Mouse (Mus musculus): ENCODE data around the gene Lrrc28. TPM values are rescaled to one million over a fixed set of nuclear protein-coding genes. Genes with fewer than 3 reads are reported as not detected.

Gene Lrrc28
- total and polyA plus RNA-seq, 3 experiments: 9.7 to 16.0 TPM; not detected in 1

DNA sequence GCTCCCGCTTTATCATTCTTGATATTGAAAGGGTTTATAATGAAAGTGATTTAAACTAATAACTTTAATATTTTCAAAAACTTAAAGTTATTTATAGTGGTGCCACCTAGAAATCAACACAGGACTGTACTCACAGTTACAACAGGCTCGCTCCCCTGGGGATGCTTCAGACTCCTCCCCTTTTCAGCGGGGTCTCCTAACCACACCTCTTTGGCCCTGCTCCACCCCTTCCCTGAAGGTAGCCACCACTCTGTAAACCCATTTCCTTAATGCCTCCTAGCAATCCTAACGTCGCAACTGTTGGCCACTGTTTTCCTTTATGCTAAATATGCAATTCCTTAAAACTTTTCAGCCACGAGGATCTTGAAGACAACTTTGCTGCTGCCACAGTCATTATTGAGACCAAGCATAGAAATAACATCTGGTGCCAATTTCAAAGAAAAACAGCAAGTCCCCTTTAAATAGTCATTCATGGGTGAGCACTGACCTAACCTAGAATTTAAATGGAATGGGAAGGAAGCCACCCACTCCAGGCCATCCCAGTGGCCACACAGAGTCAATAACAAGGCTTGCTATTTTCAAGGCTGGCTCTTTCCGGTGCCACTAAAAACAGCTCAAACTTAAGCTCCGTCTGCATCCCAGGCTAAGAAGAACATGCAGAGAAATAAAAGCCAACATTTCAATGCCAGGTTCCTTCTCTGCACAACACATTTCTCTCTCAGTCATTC is 78.4 kb downstream of the Lrrc28 start:
- no peak for TF ChIP-seq NELFE (IDR thresholded peaks at IDR 0.05; ENCODE audit: low read depth, low read length)
- TF ChIP-seq KAT2A (conservative IDR thresholded peaks at IDR 0.05; ENCODE audit: low read depth, low read length): no peak
- Histone ChIP-seq H3K4me1 (ENCODE audit: control insufficient read depth in 1 of 2, insufficient read depth in 2 of 2, low read length in 2 of 2) (no peaks in the 10 kb centered on the region), H3K27me3 (ENCODE audit: control insufficient read depth in 1 of 2, insufficient read depth in 2 of 2, low read length in 2 of 2) (no peaks in the 10 kb centered on the region), H3K4me3 (ENCODE audit: control insufficient read depth in 1 of 2, insufficient read depth in 1 of 2, low read depth in 2 of 2, low read length in 2 of 2) (no peak overlapping the region), H3K9me3 (replicated peaks; ENCODE audit: insufficient read depth, low read length) (no peaks in the 10 kb centered on the region), H3K27ac (ENCODE audit: control insufficient read depth, low read depth, low read length) (no peak overlapping the region), H3K36me3 (ENCODE audit: control insufficient read depth in 1 of 2, insufficient read depth in 2 of 2, low read length in 2 of 2) (no peaks in the 10 kb centered on the region), H3K9ac (ENCODE audit: control insufficient read depth, low read depth, low read length, poor library complexity, severe bottlenecking) (no peak overlapping the region), H3K79me2 (ENCODE audit: control insufficient read depth, insufficient read depth, low read length, poor library complexity) (no peaks in the 10 kb centered on the region)
- DNase-seq (ENCODE audit: low read depth, low spot score): no peak

DNA sequence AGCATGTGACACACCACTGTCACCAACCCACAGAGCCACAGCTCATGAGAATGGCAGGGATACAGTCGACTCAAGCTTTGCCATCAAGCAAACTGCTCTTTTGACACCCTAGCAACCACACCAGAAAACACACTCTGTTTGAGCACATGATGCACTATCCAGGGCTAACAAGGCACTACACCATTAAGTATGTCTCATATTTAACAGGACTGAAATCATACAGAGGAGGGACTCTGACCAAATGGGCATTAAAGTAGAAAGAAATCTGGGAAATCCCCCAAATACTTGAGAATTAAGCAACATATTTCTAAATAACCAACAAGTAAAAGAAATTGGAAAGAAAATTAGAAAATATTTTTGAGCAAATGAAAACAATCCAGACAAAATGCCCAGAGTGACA is 79.9 kb downstream of the Lrrc28 start:
- H3K36me3 ChIP-seq (ENCODE audit: control insufficient read depth in 1 of 2, insufficient read depth in 2 of 2, low read length in 2 of 2): no peaks in the 10 kb centered on the region
- no peaks in the 10 kb centered on the region for H3K27me3 ChIP-seq (ENCODE audit: control insufficient read depth in 1 of 2, insufficient read depth in 2 of 2, low read length in 2 of 2)
- H3K4me1 ChIP-seq (ENCODE audit: control insufficient read depth in 1 of 2, insufficient read depth in 2 of 2, low read length in 2 of 2): no peaks in the 10 kb centered on the region
- H3K27ac ChIP-seq (ENCODE audit: control insufficient read depth, low read depth, low read length): no peak overlapping the region
- H3K9me3 ChIP-seq (replicated peaks; ENCODE audit: insufficient read depth, low read length): no peaks in the 10 kb centered on the region
- TF ChIP-seq KAT2A (conservative IDR thresholded peaks at IDR 0.05; ENCODE audit: low read depth, low read length): no peak
- TF ChIP-seq UBTF (IDR thresholded peaks at IDR 0.05; ENCODE audit: borderline replicate concordance, insufficient read depth, low read depth, low read length): no peak
- TF ChIP-seq MAFK (IDR thresholded peaks at IDR 0.05; ENCODE audit: borderline replicate concordance, low read depth, low read length): no peak
- TF ChIP-seq USF2 (IDR thresholded peaks at IDR 0.05; ENCODE audit: borderline replicate concordance in 1 of 2, insufficient read depth in 1 of 2, low read depth in 1 of 2, low read length in 2 of 2): no peak
- TF ChIP-seq POLR2AphosphoS5 (IDR thresholded peaks at IDR 0.05; ENCODE audit: borderline replicate concordance, low read depth, low read length): no peak
- TF ChIP-seq E2F4 (IDR thresholded peaks at IDR 0.05; ENCODE audit: borderline replicate concordance, low read depth, low read length): no peak
- TF ChIP-seq TAL1 (IDR thresholded peaks at IDR 0.05; ENCODE audit: low read length): no peak
- TF ChIP-seq USF1 (IDR thresholded peaks at IDR 0.05; ENCODE audit: low read depth, low read length): no peak
- no peak for TF ChIP-seq ZKSCAN1 (IDR thresholded peaks at IDR 0.05; ENCODE audit: low read depth, low read length)
- TF ChIP-seq ZMIZ1 (IDR thresholded peaks at IDR 0.05; ENCODE audit: low read depth, low read length): no peak
- no peak for TF ChIP-seq CTCF (IDR thresholded peaks at IDR 0.05 in 2 of 3, conservative IDR thresholded peaks at IDR 0.05 in 1 of 3; ENCODE audit: control insufficient read depth in 1 of 3, insufficient read depth in 1 of 3, low read depth in 2 of 3, low read length in 3 of 3, poor library complexity in 1 of 3, severe bottlenecking in 1 of 3)
- no peak for TF ChIP-seq ELF1 (IDR thresholded peaks at IDR 0.05; ENCODE audit: low read depth, low read length)
- no peak overlapping the region for H3K4me3 ChIP-seq (ENCODE audit: control insufficient read depth in 1 of 2, insufficient read depth in 1 of 2, low read depth in 2 of 2, low read length in 2 of 2)
- no peaks in the 10 kb centered on the region for H3K79me2 ChIP-seq (ENCODE audit: control insufficient read depth, insufficient read depth, low read length, poor library complexity)
- DNase-seq (ENCODE audit: low read depth, low spot score): no peak
- H3K9ac ChIP-seq (ENCODE audit: control insufficient read depth, low read depth, low read length, poor library complexity, severe bottlenecking): no peak overlapping the region

DNA sequence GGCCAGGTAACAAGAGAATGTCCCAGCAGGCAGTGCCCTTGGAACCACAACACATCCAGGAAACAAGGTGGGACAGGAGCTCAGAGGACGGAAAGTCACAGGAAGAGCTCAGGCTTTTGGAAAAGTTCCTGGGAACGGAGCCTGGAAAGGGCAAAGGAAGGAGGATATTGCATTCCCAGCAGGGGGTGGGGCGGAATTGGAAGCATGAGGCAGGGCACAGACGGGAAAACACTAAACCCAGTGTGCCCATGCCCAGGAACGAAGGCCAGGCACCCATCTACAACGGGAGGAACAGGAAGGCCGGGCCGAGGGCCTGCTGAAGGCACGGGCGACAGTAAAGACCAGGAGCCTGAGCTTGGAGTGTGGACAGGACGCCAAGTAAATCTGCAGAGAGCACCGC is 82.9 kb downstream of the Lrrc28 start:
- Histone ChIP-seq H3K9me3 (replicated peaks; ENCODE audit: insufficient read depth, low read length) (no peaks in the 10 kb centered on the region), H3K27ac (ENCODE audit: control insufficient read depth, low read depth, low read length) (no peak overlapping the region), H3K9ac (ENCODE audit: control insufficient read depth, low read depth, low read length, poor library complexity, severe bottlenecking) (no peak overlapping the region), H3K27me3 (ENCODE audit: control insufficient read depth in 1 of 2, insufficient read depth in 2 of 2, low read length in 2 of 2) (no peaks in the 10 kb centered on the region), H3K4me1 (ENCODE audit: control insufficient read depth in 1 of 2, insufficient read depth in 2 of 2, low read length in 2 of 2) (no peaks in the 10 kb centered on the region), H3K36me3 (ENCODE audit: control insufficient read depth in 1 of 2, insufficient read depth in 2 of 2, low read length in 2 of 2) (no peaks in the 10 kb centered on the region), H3K79me2 (ENCODE audit: control insufficient read depth, insufficient read depth, low read length, poor library complexity) (no peaks in the 10 kb centered on the region), H3K4me3 (ENCODE audit: control insufficient read depth in 1 of 2, insufficient read depth in 1 of 2, low read depth in 2 of 2, low read length in 2 of 2) (no peak overlapping the region)
- DNase-seq (ENCODE audit: low read depth, low spot score): no peak
- TF ChIP-seq ZKSCAN1 (IDR thresholded peaks at IDR 0.05; ENCODE audit: low read depth, low read length) (no peak), MYC (IDR thresholded peaks at IDR 0.05; ENCODE audit: low read depth, low read length) (no peak), MYB (IDR thresholded peaks at IDR 0.05; ENCODE audit: low read depth, low read length) (no peak), EP300 (IDR thresholded peaks at IDR 0.05; ENCODE audit: low read depth in 1 of 2, low read length in 2 of 2) (no peak), MEF2A (IDR thresholded peaks at IDR 0.05; ENCODE audit: extremely low read depth, insufficient replicate concordance, low read depth, low read length, poor library complexity, severe bottlenecking) (no peak), E2F4 (IDR thresholded peaks at IDR 0.05; ENCODE audit: borderline replicate concordance, low read depth, low read length) (no peak), USF1 (IDR thresholded peaks at IDR 0.05; ENCODE audit: low read depth, low read length) (no peak), ZC3H11A (IDR thresholded peaks at IDR 0.05; ENCODE audit: low read depth, low read length) (no peak), MAZ (IDR thresholded peaks at IDR 0.05; ENCODE audit: low read depth, low read length) (no peak), GABPA (IDR thresholded peaks at IDR 0.05; ENCODE audit: low read depth, low read length) (no peak), ZMIZ1 (IDR thresholded peaks at IDR 0.05; ENCODE audit: low read depth, low read length) (no peak), RCOR1 (IDR thresholded peaks at IDR 0.05; ENCODE audit: low read depth, low read length) (no peak), NRF1 (IDR thresholded peaks at IDR 0.05; ENCODE audit: insufficient read depth, low read depth, low read length, poor library complexity, severe bottlenecking) (no peak), KAT2A (conservative IDR thresholded peaks at IDR 0.05; ENCODE audit: low read depth, low read length) (no peak), ZNF384 (IDR thresholded peaks at IDR 0.05; ENCODE audit: low read depth, low read length) (no peak)
